Mouse (Mus musculus) ES-Bruce4 (cell line): ENCODE results near the gene Olfr281.

Experiments used
- CTCF ChIP-seq: IDR thresholded peaks from one replicate; pipeline ENCODE4 v1.8.1; 2011; ENCODE audit warnings: low read depth, low read length
- POLR2A ChIP-seq: IDR thresholded peaks from one replicate; pipeline ENCODE4 v1.8.1; 2011; ENCODE audit warnings: low read length; ENCODE audit not compliant: insufficient read depth

GRCm38 (mm10) chr15:98420897-98421296 is 31.5 kb upstream of the Olfr281 start:
- TF ChIP-seq POLR2A: no peak
- no peak for TF ChIP-seq CTCF
